Mouse (Mus musculus): ENCODE measurements around the gene Pgm2l1.

DNA sequence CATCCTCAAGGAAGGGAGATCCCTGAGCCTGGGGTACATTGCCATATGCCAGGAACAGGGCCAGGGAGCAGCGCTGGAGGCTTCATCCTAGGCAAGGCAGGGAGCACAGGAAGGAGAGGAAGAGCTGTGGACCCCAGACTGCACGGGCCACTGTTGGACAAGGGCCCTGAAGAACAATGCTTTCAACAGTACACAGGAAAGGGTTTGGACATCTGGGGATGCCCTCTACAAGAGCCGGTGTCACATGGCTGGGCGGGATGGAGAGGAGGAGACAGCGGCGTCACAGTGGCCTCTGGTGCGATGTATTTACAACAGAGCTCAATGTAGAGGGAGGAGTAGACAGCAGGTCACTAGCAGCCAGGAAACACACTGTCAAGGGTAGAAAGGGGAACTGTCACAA, 100.3 kb downstream of the Pgm2l1 start:
- TF ChIP-seq HCFC1 (IDR thresholded peaks at IDR 0.05; ENCODE audit: borderline replicate concordance, insufficient read depth, low read length) (no peak), CHD2 (IDR thresholded peaks at IDR 0.05; ENCODE audit: low read depth, low read length) (no peak), ZNF384 (IDR thresholded peaks at IDR 0.05; ENCODE audit: low read depth, low read length) (no peak), MAFK (IDR thresholded peaks at IDR 0.05; ENCODE audit: insufficient read depth, low read depth, low read length) (no peak)
